Mouse (Mus musculus) E14TG2a.4 (cell line): ENCODE data around the gene Slc30a5.
"Not testable (repeated sequence)": the region's sequence is repeated elsewhere in the genome, so short reads cannot be mapped to it uniquely, and the experiment has no call there.

Experiments used
- H3K27me3 ChIP-seq: 2 replicates; pipeline ENCODE4 v1.6.1; 2014; ENCODE audit warnings: low read length, control low read depth; ENCODE audit not compliant: insufficient read depth
- H3K36me3 ChIP-seq: 2 replicates; pipeline ENCODE4 v1.6.1; 2014; ENCODE audit warnings: low read length, control low read depth; ENCODE audit not compliant: insufficient read depth
- H3K4me1 ChIP-seq: replicated peaks from 2 replicates; pipeline ENCODE4 v1.6.1; 2014; ENCODE audit warnings: low read depth, low read length, control low read depth
- H3K4me3 ChIP-seq: replicated peaks from 2 replicates; pipeline ENCODE4 v1.5.1; 2014; ENCODE audit warnings: mild to moderate bottlenecking, low read length
- H3K9me3 ChIP-seq: 2 replicates; pipeline ENCODE4 v1.6.1; 2014; ENCODE audit warnings: low read length, control low read depth
- CTCF ChIP-seq: conservative IDR thresholded peaks from 2 replicates; pipeline ENCODE4 v1.5.1; 2014; ENCODE audit warnings: low read length
- NANOG ChIP-seq: IDR thresholded peaks from 2 replicates; pipeline ENCODE4 v1.6.1; 2014; ENCODE audit warnings: borderline replicate concordance, low read length, mixed read lengths
- POU5F1 ChIP-seq: IDR thresholded peaks from 2 replicates; pipeline ENCODE4 v1.6.1; 2014; ENCODE audit warnings: low read length, borderline replicate concordance

Gene Slc30a5

GRCm38 (mm10) chr13:100871445-100872171 is 38.4 kb upstream of the Slc30a5 start:
- H3K4me3 ChIP-seq = no peak overlapping the region
- H3K27me3 ChIP-seq = 0 out of 2 replicates have a peak, but pooled peaks cover 6% of the 10 kb centered on the region
- no peaks in the 10 kb centered on the region for H3K4me1 ChIP-seq
- H3K9me3 ChIP-seq = no peaks in the 10 kb centered on the region
- no peaks in the 10 kb centered on the region for H3K36me3 ChIP-seq
- TF ChIP-seq NANOG (no peak), CTCF (no peak), POU5F1 (no peak)

DNA sequence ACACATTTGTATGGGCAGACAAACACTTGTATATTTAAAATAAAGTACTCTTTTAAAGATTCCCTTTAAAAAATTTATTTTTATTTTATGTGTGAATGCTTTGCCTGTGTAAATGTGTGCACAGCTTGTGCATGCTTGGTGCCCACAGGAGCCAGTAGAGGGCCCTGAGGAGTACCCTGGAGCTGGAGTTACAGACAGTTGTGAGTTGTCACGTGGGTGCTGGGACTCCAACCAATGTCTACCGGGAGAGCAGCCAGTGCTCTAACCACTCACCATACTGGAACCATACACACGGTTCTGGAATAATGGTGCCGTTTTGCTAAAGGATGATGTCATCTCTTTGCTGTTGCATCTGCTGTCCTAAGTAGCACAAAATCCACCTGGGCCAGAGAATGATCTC is 36.6 kb upstream of the Slc30a5 start:
- TF ChIP-seq CTCF = no peak
- TF ChIP-seq POU5F1 = no peak
- no peak for TF ChIP-seq NANOG

GRCm38 (mm10) chr13:100866311-100866710 is 33.1 kb upstream of the Slc30a5 start:
- Histone ChIP-seq H3K4me1 (peaks cover 2% of the 10 kb centered on the region; the same call in 1 of the 2 replicates), H3K36me3 (no peaks in the 10 kb centered on the region), H3K9me3 (no peaks in the 10 kb centered on the region), H3K27me3 (0 out of 2 replicates have a peak, but pooled peaks cover 4% of the 10 kb centered on the region), H3K4me3 (no peak overlapping the region)
- TF ChIP-seq NANOG (no peak), POU5F1 (no peak), CTCF (no peak)

More for the DNA sequence above, 36.6 kb upstream of the Slc30a5 start:
- no peak overlapping the region for H3K4me3 ChIP-seq
- no peaks in the 10 kb centered on the region for H3K9me3 ChIP-seq
- 0 out of 2 replicates have a peak, but pooled peaks cover 6% of the 10 kb centered on the region for H3K27me3 ChIP-seq
- H3K4me1 ChIP-seq = no peaks in the 10 kb centered on the region
- no peaks in the 10 kb centered on the region for H3K36me3 ChIP-seq

DNA sequence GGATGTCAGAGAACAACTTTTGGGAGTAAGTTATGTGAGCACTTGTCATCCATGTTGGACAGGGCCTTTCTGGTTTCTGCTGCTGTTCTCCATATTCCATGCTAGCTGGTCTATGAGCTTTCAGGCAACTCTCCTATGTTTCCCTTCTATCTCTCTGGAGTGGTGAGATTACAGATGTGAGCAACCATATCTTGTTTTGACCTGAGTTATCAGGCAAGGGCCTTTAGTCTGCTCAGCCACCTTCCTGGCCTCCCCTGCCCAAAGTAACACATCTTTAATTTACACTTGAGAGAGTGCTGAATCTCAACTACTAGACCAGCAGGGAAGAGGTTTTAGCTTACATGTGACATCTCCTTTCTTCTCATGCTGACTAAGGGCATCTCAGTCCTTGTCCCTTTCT is 32.5 kb upstream of the Slc30a5 start:
- TF ChIP-seq POU5F1 (no peak), CTCF (no peak), NANOG (no peak)
- no peak overlapping the region for H3K4me3 ChIP-seq
- H3K27me3 ChIP-seq = 0 out of 2 replicates have a peak, but pooled peaks cover 3% of the 10 kb centered on the region

GRCm38 (mm10) chr13:100863914-100864313 is 30.7 kb upstream of the Slc30a5 start:
- H3K9me3 ChIP-seq, H3K4me3 ChIP-seq, H3K36me3 ChIP-seq, H3K4me1 ChIP-seq, H3K27me3 ChIP-seq: not testable (repeated sequence)

More for the DNA sequence above, 32.5 kb upstream of the Slc30a5 start:
- peaks cover 6% of the 10 kb centered on the region; the same call in 1 of the 2 replicates for H3K4me1 ChIP-seq
- no peaks in the 10 kb centered on the region for H3K36me3 ChIP-seq
- no peaks in the 10 kb centered on the region for H3K9me3 ChIP-seq

GRCm38 (mm10) chr13:100859117-100859516 is 25.9 kb upstream of the Slc30a5 start:
- 0 out of 2 replicates have a peak, but pooled peaks cover 5% of the 10 kb centered on the region for H3K27me3 ChIP-seq

DNA sequence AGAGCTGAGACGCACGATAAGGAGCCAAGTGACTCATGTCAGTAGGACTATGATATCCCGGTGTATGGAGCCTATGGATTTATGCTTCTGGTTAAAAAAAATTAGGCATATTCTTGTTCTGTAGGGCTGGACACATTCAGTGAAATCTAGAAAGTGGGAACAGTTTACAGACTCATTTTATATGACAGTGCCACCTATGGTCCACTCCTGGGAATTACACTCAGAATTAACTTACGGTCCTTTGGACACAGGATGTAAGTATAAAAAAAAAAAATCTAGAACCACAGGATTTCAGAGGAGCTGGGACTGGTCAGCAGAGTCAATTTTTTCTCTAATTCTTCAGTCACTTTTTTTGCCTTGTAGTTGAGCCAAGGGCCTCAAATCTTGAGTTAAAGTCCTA is 20.9 kb upstream of the Slc30a5 start:
- Histone ChIP-seq H3K4me3 (no peak overlapping the region), H3K27me3 (0 out of 2 replicates have a peak, but pooled peaks cover 5% of the 10 kb centered on the region), H3K9me3 (peaks cover 1% of the 10 kb centered on the region), H3K4me1 (no peaks in the 10 kb centered on the region), H3K36me3 (no peaks in the 10 kb centered on the region)
- no peak for TF ChIP-seq POU5F1
- TF ChIP-seq NANOG = no peak
- peak; percentile 71 for TF ChIP-seq CTCF

More at GRCm38 (mm10) chr13:100859117-100859516, 25.9 kb upstream of the Slc30a5 start:
- Histone ChIP-seq H3K36me3 (no peaks in the 10 kb centered on the region), H3K4me3 (no peak overlapping the region), H3K9me3 (no peaks in the 10 kb centered on the region), H3K4me1 (peaks cover 6% of the 10 kb centered on the region; the same call in 1 of the 2 replicates)
- TF ChIP-seq POU5F1 = no peak
- TF ChIP-seq NANOG = no peak
- TF ChIP-seq CTCF = no peak

- no peaks in the 10 kb centered on the region for H3K4me1 ChIP-seq
- peaks cover 8% of the 10 kb centered on the region for H3K9me3 ChIP-seq
- H3K36me3 ChIP-seq = no peaks in the 10 kb centered on the region
- TF ChIP-seq CTCF = peak; percentile 46
- TF ChIP-seq NANOG = no peak
- no peaks in the 10 kb centered on the region for H3K27me3 ChIP-seq
- H3K4me3 ChIP-seq = no peak overlapping the region
Observed at GRCm38 (mm10) chr13:100853120-100853519, 19.9 kb upstream of the Slc30a5 start.

GRCm38 (mm10) chr13:100849137-100849536 is 15.9 kb upstream of the Slc30a5 start:
- H3K36me3 ChIP-seq = no peaks in the 10 kb centered on the region
- H3K27me3 ChIP-seq = no peaks in the 10 kb centered on the region; the same call in 1 of the 2 replicates
- peaks cover 5% of the 10 kb centered on the region for H3K4me1 ChIP-seq
- no peak for TF ChIP-seq CTCF
- no peak for TF ChIP-seq POU5F1
- TF ChIP-seq NANOG = no peak
- no peak overlapping the region for H3K4me3 ChIP-seq
- peaks cover 8% of the 10 kb centered on the region for H3K9me3 ChIP-seq
